Mouse (Mus musculus) adrenal gland, postnatal 25 days (tissue): Measurements from ENCODE around the gene Lamp1. TPM values are rescaled to one million over a fixed set of nuclear protein-coding genes. Genes with fewer than 3 reads are reported as not detected.

ENCODE experiments used
- DNase-seq: peaks from one replicate; pipeline ENCODE4 v3.0.0; 2021; ENCODE audit warnings: mixed read lengths
- long read RNA-seq: library from polyadenylated mRNA; stranded (forward); transcript quantifications from one replicate; pipeline ENCODE4 v2.0.0, GENCODE M21; 2021
- total RNA-seq: library from RNA; stranded (reverse); gene quantifications from 2 replicates; pipeline ENCODE4 v1.2.3, GENCODE M21; 2021

The Lamp1 gene
- 393 and 413 TPM in 2 replicates for total RNA-seq
- long read RNA-seq, transcript Lamp1-201 (9 exons, 2,229 nt), result major isoform, 636 of 786 reads
- long read RNA-seq, partial matches to known transcripts, result 91 of 786 reads
- long read RNA-seq, other reads (novel, unspliced or antisense), result 59 of 786 reads

DNA sequence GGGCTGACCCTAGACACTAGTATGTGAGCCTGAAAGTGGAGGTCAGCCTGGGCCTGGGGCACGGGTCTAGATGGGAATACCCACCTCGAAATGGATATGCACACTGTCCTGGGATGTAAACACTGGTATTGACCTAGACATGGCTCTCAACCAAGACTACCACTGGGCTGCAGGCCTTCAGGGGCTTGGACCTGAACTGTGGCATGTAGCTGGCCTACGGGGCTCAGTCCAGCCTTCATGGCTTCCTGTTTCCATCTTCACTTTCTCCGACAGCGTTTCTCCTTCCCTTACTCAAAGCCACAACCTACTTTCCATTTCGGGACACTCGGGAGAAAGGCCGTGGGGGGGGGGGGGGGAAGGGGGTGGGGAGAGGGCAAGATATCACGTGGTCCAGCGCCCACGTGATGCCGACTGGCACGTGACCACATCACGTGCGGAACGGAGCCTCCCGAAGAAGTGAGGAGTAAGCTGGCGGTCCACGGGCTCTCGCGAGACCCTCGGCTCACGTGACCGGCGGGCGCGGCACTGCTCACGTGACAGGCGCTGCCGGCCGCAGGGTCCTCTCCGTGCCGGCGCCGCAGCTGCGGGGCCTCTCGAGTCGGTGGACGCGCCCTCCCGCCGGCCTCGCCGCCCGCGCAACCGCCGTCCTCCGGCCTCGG, at the start of gene Lamp1:
Gene Lamp1 (plus strand): TSS at position 444 of the 659 bp plus-strand sequence.
- DNase-seq, result peak; percentile 100

DNA sequence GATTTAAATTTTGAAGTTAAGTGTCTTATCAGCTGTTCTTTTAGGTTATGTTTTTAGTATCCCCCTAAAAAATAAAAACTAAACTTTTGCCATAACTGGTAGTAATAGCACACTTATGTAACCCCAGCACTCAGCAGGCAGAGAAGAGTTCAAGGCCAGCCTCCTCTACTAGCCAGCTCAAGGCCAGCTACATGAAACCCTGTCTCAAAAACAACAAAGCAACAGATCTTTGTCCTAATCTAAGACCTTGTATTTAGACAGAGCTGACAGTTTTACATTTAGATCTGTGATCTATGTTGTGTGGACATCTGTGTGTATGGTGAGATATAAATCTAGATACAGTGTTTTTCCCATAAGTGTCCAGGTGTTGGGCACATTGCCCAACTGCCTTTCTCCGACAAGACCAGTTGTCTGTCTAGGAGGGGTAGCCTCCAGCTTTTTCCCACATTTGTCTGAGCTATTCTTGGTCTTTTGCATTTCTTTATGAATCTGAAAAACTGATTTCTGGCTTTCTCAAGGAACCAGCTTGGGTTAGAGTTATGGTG, 49.5 kb upstream of the Lamp1 start:
- no peak for DNase-seq

DNA sequence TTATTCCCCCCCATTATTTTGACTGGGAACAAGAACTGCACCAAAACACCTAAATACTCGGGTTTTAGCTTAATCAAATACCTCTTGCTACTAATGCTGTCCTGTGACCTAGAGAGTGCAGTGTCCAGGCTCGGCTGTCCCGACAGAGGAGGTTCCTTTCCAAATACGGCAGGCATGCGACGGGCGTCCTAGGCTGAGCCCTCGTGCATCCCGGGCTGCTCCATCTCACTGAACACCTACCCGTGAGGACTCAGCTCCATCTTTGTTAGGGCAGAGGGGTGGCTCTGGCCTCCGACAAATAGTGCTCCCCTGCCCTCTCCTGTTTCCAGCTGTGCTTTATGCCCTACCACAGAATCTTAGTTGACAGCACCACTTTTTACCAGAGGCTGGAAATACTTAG, 47.0 kb upstream of the Lamp1 start:
- DNase-seq, result no peak

DNA sequence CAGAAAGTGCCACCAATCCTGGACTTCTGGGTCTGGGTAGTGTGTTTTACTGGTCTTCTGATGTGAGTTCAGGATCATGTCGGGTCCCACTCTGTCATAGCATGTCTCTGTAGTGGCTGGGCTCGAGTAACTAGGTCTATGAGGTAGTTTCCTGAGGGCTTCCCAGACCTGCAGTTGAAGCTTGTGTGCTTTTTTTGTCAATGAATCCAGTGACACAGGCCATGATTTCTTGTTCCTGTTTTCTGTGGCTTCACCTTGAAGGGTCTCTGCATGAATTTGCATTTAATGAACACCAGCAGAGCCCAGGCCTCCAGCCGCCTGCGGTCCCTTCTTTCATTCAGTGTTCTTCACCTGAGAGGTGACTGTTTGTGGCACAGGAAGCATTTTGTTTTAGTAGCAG, 45.7 kb upstream of the Lamp1 start:
- DNase-seq, result no peak

DNA sequence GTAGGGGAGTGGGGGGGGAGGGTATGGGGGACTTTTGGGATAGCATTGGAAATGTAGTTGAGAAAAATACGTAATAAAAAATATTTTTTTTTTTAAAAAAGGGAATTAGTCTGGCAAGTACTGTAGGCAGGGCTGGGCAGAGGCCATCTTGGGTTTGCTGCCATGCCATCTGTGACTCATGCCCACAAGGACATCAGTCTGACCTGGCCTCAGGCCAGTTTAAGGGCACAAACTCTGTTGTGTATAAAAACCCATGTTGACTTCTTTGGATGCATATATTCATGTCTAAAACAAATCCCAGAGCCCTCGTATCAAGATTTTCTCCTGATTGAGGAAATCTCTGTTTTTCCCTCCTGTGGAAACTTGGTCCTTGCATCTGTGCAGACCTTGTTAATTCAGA, 41.9 kb upstream of the Lamp1 start:
- DNase-seq, result peak; percentile 69

DNA sequence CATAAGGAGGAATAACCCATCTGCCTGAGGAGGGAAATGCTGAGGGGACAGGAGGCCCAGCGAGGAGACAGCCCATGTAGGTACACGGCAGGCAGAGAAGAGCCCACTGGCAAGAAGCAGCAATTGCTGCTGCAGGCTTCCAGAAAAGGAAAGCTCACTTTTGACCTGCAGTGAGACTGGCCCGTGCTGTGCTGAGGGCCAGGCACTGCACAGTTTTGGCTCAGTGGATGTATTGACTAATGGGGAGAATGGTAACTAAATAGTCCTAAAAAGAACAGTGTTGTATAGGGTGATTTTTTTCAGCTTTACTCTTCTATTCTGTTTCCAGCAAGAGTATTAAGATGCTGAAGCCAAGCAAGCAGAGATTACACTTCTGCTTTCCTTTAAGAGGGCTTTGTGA, 40.4 kb upstream of the Lamp1 start:
- no peak for DNase-seq

DNA sequence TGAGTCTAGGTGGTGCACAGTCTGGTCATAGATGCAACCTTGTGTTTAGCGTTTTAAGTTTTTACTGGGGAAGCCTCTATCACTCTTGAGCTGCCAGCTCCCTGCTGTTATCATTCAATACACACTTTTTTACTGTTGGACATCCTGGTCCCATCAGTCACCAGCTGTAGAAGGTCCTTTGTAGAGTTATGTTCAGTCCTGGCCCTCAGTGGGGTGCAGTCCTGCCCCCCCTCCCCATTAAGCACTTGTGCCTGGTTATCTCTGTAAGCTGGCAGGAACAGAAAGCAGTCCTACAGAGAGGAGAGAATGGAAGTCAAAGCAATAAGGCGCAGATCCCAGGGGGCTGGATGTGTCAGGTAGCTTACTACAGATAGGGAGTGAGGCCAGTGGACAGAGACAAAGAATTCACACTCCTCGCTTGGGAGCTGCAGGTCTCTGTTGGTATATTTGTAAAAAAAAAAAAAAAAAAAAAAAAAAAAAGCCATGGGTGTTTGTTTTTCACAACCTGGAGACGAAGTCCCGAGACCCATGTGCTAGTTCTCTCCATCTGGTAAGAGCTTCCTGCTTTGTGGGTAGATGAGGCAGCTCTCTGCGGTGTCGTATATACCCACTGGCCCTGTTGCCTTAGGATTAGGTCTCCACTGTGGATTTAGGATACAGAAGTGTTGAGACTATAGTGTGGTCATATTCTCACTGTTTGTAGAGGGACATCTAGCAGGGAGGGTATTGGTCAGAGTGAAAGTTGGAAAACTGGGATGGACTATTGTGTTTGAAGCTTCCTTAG, 37.9 kb upstream of the Lamp1 start:
- no peak for DNase-seq

DNA sequence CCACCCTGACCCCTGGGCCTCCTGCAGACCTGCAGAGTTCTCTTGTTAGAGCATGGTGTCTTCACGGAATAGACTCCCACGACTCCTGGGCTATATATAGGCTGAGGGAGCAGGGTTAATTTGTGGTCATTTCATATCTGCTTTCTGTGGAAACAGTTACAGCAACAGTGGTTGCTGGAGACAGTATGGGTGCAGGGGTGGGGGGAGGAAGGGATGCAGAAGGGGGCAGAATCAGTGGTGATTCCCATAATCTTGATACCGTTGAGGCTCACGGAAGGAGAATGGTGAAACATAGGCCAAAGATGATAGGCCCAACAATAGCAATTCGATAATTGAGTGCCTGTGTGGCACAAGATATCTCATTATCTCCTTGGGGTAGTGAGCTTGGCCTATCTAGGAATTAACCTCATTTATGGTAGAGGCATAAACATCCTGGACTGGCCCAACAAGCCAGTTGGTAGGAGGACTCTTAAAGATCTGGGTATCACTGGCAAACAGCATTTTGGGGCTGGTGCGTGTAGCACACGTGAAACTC, 36.0 kb upstream of the Lamp1 start:
- DNase-seq, result no peak

DNA sequence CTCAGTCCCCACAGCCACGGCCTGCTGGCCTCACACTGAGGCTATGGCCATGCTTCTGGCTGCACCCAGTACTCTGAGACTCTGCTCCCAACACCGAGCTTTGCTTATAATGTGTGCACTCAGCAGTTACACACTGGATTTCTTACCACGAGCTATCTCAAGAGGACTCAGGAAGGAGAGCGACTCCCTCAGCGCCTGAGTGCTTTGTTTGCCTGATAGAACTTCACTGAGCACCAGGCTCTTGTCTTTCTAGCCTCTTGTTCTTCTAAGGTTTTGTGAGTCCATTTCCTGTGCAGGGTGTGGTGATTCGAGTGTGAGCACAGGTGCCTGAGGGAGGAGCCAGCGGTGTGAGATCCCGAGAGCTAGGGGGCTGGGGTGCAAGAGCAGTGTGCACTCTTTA, 34.1 kb upstream of the Lamp1 start:
- no peak for DNase-seq

DNA sequence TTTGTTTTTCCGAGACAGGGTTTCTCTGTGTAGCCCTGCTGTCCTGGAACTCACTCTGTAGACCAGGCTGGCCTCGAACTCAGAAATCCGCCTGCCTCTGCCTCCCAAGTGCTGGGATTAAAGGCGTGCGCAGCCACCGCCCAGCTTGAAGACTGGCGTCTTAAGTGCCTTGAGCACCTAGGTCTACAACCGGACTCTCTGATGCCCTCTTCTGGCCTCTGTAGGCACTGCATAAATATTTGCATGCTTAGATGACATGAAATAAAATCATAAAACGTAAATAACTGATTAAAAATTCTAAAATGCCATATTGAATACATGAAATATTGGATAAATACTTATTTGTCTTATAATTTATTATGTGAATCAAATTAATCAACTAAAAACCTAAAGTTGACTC, 26.7 kb upstream of the Lamp1 start:
- DNase-seq, result peak; percentile 50

DNA sequence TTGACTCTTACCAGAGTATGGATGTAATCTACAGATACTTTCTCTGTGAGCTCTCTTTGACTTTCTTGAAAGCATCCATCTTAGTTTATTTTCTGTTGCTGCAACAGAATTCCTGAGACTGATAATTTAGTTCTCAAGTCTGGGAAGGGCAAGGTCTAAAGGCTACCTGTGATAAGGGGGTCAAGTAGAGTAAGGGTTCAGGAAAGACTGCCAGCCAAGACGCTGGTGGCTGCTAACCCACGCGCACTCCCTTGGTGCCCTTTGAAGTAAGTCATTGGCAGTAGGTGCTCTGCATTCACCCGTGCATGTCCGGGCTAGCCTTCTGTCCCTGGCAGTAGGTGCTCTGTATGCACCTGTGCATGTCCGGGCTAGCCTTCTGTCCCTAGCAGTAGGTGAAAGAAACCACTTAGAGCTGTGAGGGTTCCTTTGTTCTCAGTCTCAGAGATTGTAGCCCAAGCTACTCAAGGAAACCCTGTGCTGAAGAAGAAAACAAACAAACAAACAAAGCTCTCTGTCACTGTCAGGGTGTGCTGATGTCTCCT, 19.2 kb upstream of the Lamp1 start:
- DNase-seq, result no peak

DNA sequence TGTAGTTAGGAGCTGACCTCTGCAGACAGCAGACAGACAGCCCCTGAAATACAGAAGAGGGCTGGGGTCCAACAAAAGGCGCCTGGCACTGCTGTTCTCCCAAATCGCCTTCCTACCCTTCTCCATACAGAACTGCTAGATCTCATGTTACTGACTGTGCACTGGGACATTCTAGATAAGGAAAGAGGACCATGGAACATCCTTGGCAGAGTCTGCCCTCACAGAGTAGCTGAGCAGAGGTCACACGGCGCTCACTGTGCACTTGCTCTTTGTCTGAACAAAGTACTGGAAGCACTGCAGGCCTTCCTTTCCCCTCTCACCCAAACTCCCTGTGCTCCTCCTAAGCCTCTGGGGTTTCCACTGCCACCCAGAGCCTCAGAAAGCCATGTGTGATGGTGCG, 17.3 kb upstream of the Lamp1 start:
- no peak for DNase-seq

DNA sequence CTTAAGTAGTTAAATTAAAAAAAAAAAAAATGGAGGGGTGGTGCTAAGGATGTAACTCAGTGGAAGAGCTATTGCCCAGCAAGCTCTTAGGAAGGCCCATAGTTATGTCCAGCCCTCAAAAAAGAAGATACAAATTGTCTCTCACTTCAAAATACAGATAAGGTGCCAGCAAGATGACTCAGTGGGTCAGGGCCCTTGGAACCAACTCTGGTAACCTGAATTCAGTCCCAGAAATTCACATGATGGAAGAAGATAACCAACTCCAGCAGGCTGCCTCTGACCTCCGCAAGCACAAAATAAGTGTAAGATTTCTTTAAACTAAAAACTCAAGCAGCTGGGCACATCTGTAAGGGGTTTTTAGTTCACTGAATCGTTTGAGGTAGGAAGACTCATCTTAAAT, 10.5 kb upstream of the Lamp1 start:
- peak; percentile 28 for DNase-seq

DNA sequence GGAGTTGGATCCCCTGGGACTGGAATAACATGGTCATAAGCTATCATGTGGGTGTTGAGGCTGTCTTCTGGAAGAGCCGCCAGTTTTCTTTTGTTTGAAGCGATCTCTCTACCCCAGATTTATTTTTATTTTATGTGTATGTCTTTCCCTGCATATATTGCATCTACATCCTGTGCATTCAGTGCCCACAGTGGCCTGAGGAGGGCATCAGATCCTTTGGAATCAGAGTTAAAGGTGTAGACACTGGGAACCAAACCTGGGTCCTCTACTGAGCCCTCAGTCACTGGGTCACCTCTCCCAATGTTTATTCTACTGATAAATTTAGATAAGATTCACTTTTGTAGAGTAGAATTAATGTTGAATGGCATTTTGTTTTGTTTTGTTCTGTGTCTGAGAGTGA, 9.7 kb upstream of the Lamp1 start:
- DNase-seq, result no peak

DNA sequence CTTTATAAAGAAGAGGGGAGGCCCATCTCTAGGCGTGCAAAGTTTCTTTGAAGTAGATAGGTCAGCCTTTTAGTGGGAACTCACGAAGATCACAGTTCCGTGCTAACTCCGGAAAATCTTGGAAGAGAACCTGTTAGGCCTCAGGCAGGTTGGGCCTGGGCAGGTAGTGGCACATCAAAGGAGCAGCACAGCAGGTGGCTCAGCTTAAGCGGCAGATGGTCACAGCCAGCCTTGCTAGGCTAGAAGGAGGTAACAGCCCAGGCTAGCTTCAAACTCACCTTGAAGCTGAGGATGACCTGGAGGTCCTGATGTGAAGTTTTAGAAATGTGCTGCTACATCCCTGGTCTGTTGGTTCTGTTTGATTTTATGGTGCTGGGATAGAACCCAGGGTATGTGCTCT, 9.1 kb upstream of the Lamp1 start:
- no peak for DNase-seq

DNA sequence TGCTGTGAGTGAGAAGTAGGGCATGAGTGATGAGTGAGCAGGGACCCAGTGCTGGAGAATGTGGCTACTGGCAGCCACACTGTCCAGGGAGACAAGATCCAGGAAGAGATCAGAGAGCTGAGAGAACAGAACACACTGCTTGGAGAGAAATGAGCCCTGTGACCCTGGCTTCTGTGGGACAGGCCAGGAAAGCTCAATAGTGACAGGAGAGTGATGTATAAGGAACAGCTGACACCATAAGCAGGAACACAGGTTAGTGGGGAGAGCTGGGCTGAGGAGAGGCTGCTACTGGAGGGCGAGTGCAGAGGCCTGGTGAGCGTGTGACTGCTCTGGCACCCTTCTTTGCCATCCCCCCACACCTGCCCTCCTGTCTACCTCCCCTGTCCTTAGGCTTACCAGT, 8.0 kb upstream of the Lamp1 start:
- no peak for DNase-seq

DNA sequence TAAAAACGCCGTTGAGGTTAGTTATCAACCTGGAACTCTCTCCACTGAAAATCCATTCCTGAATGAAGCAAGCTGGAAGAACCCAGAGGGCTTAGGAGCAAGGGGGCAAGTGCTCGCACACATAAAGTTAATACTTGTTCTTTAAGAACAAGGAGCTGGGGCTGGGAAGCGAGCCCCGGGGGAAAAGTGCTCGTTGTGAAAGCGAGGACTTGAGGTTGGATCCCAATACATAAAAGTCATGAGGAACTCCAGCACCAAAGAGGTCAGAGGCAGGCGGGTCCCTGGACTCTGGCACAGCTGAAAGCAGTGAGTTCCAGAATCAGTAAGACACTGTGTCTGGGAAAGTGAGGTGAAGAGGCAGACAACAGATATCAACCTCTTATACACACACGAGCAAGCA, 4.9 kb upstream of the Lamp1 start:
- DNase-seq, result peak; percentile 19

DNA sequence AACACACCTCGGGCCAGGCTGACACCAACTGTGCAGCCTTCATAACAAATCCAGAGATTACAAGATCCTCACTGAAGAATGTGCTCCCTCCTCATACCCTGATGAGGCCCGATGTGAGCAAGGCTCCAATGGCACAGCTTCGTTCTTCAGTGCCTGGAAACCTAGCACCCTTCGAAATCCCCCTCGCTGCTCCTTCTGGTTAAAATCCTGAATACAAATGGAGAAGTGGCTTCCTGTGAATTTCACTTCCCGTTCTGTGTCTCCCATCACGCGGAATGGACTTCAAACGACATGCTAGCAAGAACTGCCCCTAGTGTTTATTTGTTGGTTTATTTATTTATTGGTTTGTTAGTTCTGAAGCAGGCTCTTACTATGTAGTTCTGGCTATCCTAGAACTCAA, 3.6 kb upstream of the Lamp1 start:
- DNase-seq, result no peak

DNA sequence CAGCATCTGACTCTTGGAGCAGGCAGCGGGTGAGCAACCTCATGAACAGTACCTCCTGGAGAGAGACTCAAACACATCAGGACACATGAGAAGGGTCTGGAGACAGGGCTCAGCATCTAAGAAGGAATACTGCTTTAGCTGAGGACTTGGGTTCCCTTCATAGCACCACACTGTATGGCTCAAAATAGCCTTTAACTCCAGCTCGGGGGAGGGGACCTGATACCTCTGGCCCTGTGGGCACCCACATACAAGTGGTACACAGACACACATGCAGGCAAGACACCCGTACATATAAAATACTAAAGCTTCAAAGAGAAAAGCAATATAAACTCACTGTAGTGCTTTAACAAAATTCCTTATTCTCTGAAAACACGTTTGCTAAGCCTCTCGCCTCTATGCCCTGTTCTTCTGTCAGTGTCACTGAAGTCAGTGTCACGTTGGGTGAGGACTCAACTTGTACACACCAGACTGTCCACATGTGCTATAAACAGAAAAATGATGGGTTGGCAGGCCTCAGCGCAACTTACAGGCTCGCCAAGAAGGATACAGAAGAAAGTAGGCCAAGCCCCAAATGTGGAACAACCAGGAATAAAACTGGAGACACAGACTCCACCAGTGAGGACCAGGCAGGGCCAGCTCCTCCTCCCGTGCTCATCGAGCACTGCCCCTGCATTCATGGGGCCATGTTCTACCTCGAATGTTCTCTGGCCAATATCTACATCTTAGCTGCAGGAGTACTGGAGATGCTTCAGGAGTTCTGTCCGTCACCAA, 2.4 kb upstream of the Lamp1 start:
- DNase-seq, result no peak

DNA sequence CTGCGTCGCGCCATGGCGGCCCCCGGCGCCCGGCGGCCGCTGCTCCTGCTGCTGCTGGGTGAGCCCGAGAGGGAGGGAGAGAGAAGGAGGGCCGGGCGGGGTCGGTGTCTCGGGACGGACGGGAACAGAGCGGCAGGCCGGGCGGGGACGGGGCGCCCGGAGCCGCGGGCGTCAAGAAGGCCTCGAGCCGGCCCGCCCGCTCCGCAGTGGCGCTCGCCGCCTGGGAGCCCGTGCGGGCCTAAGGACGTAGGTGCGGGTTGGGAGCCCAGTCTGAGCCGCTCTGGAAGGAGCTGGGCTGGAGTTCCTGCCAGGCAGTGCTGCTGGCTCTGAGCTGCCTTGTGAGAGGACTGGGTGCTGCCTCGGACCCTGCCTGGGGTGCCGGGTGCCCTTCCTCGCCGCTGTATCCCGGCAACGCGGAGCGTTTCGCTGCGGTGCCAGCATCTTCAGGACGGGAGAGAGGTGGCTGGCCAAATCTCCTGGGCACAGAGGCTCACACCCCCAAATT, 468 bp downstream of the Lamp1 start:
- peak; percentile 23 for DNase-seq

DNA sequence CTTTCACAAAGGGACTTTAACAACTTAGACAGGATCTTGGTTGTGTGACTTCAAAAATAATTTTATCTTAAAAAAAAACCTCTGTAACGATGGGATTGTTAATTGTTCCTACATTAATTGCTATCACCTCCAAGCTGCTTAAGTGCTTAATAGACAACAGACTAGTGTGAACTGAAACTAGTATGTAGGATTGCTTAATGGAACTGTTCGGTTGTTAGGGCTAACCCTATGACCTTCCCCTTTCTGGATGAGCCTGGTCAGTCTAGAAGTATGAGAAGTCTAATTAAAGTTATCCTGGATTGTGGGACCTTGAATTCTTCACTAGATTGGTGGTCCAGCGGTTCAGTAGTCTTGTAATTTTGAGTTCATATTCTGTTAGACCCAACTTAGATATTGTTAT, 1.7 kb downstream of the Lamp1 start:
- no peak for DNase-seq

DNA sequence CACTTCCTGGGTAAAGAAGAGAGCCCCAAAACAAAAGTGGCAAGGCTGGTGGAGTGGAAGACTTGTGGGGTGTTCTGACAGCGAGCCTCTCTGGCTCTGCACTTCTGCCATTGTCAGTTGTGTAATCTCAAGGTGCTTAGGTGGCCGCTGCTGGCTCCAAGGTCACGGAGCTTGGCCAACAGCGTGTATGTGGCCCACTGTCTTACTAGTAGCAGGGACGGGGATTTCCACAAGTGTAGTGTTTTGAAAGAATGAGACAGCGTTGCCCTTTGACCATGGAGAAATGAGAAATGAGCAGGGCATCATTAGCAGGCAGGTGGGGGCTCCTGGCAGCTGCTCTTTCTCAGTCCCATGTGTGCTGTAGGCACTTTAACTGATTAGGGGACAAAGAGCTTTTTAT, 3.1 kb downstream of the Lamp1 start:
- no peak for DNase-seq
